Comparison of ENCODE assay signal across 12 mouse cellular contexts in genomic region chr17:27083601-27084000, GRCm38 (mm10). TPM values are rescaled to one million over a fixed set of nuclear protein-coding genes. Genes with fewer than 3 reads are reported as not detected.
A peak's percentile ranks its signal among the peaks of the same experiment; 100 is the strongest.
DNase-seq lines count a peak whose midpoint lies in the region; ATAC-seq and TF ChIP-seq lines count a peak whose summit lies in the region.
"Had no signal": no experiment of that assay in that cellular context is flagged by ENCODE, and none has a peak within 500 bp of the region (broad histone marks: within the 10 kb centered on the region; RNA-seq: fewer than 3 reads in every experiment).

No protein-coding gene starts in this region.

- H3K9ac ChIP-seq in embryonic facial prominence, embryonic 13.5 days, result peak overlapping the region; percentile 27; the same call in 1 of the 2 replicates
- no peak overlapping the region for H3K9ac ChIP-seq in intestine, postnatal 0 days (ENCODE audit: low read depth, low read length)

- H3K36me3 ChIP-seq in embryonic facial prominence, embryonic 13.5 days, result 0 out of 2 replicates have a peak, but pooled peaks cover under 1% of the 10 kb centered on the region
- H3K36me3 ChIP-seq in embryonic facial prominence, embryonic 10.5 days (replicated peaks), result no peaks in the 10 kb centered on the region
- peaks cover 23% of the 10 kb centered on the region for H3K36me3 ChIP-seq in intestine, postnatal 0 days (ENCODE audit: control insufficient read depth, insufficient read depth)

- no peaks in the 10 kb centered on the region for H3K9me3 ChIP-seq in embryonic facial prominence, embryonic 13.5 days
- no peaks in the 10 kb centered on the region for H3K9me3 ChIP-seq in embryonic facial prominence, embryonic 10.5 days
- H3K9me3 ChIP-seq in intestine, postnatal 0 days (ENCODE audit: control insufficient read depth), result no peaks in the 10 kb centered on the region

- H3K27me3 ChIP-seq in embryonic facial prominence, embryonic 13.5 days, result no peaks in the 10 kb centered on the region
- no peaks in the 10 kb centered on the region for H3K27me3 ChIP-seq in embryonic facial prominence, embryonic 10.5 days (replicated peaks; ENCODE audit: low read depth, poor library complexity, severe bottlenecking)
- H3K27me3 ChIP-seq in intestine, postnatal 0 days (replicated peaks; ENCODE audit: control insufficient read depth, insufficient read depth, low read length), result no peaks in the 10 kb centered on the region

- no peak overlapping the region for H3K4me2 ChIP-seq in embryonic facial prominence, embryonic 13.5 days
- no peak overlapping the region for H3K4me2 ChIP-seq in intestine, postnatal 0 days (replicated peaks; ENCODE audit: low read depth)

- DNase-seq in embryonic facial prominence, embryonic 10.5 days (ENCODE audit: low spot score), result no peak
- DNase-seq in urinary bladder, postnatal 14 days (ENCODE audit: low spot score), result peak; percentile 51
- no peak for DNase-seq in urinary bladder, postnatal 25 days (ENCODE audit: low spot score)
- DNase-seq in right cerebral cortex, adult 18-20 months, result no peak
- no peak for DNase-seq in left cerebral cortex, adult 8-10 months (ENCODE audit: low spot score in 2 of 2)
- DNase-seq in cerebellum, adult 9-10 months, result no peak
- DNase-seq: B cell, adult 2 months; cerebellum, adult 9-11 months; kidney, adult 2 months had no signal

- WGBS in embryonic facial prominence, embryonic 13.5 days, result 80% methylated on average over 9 of the region's 9 CpGs
- WGBS in embryonic facial prominence, embryonic 10.5 days, result 80% methylated on average over 9 of the region's 9 CpGs
- 31% methylated on average over 9 of the region's 9 CpGs for WGBS in intestine, postnatal 0 days

- H3K27ac ChIP-seq in embryonic facial prominence, embryonic 13.5 days, result no peak overlapping the region
- no peak overlapping the region; the same call in 1 of the 2 replicates for H3K27ac ChIP-seq in embryonic facial prominence, embryonic 10.5 days (replicated peaks)
- peak overlapping the region; percentile 78 for H3K27ac ChIP-seq in intestine, postnatal 0 days (ENCODE audit: low read depth, low read length)

- peaks cover 12% of the 10 kb centered on the region; the same call in 1 of the 2 replicates for H3K4me1 ChIP-seq in embryonic facial prominence, embryonic 13.5 days
- peaks cover 44% of the 10 kb centered on the region for H3K4me1 ChIP-seq in embryonic facial prominence, embryonic 10.5 days
- H3K4me1 ChIP-seq in intestine, postnatal 0 days (replicated peaks; ENCODE audit: control insufficient read depth, insufficient read depth, low read length), result peaks cover 10% of the 10 kb centered on the region

- no peak for TF ChIP-seq CTCF in intestine, postnatal 0 days (IDR thresholded peaks at IDR 0.05; ENCODE audit: low read depth)

- H3K4me3 ChIP-seq in embryonic facial prominence, embryonic 13.5 days, result no peak overlapping the region
- H3K4me3 ChIP-seq in embryonic facial prominence, embryonic 10.5 days, result no peak overlapping the region
- no peak overlapping the region for H3K4me3 ChIP-seq in intestine, postnatal 0 days (ENCODE audit: low read depth, low read length)

- no peak for ATAC-seq in embryonic facial prominence, embryonic 13.5 days (ENCODE audit: insufficient number of reproducible peaks, insufficient read depth, low FRiP score, low TSS enrichment, low read depth)
- ATAC-seq in intestine, postnatal 0 days, result peak; percentile 73
- ATAC-seq: activated CD4-positive, CD25-positive, alpha-beta regulatory T cell, adult 4 months had no signal

RNA-seq across cellular contexts. Expression of gene Itpr3, which starts 26.5 kb away (rescaled TPM):
- 3.8 and 4.0 TPM in 2 replicates for polyA plus RNA-seq in embryonic facial prominence, embryonic 13.5 days (2015; fragmentation: Nextera tagmentation; extraction: Ambion mirVana)
- polyA plus RNA-seq in embryonic facial prominence, embryonic 10.5 days (2016; fragmentation: Nextera tagmentation; extraction: Ambion mirVana), result 2.3 and 4.0 TPM in 2 replicates
- polyA plus RNA-seq in intestine, postnatal 0 days (2015; fragmentation: Nextera tagmentation; extraction: Ambion mirVana), result 6.1 and 7.2 TPM in 2 replicates
- total RNA-seq in left cerebral cortex, adult 8-10 months (2022), result 1 to 10 TPM; 3.7 to 5.3 (median 3.8) TPM

RNA-seq across cellular contexts. Expression of gene Uqcc2, which starts 50.1 kb away (rescaled TPM):
- polyA plus RNA-seq in embryonic facial prominence, embryonic 13.5 days (2015; fragmentation: Nextera tagmentation; extraction: Ambion mirVana), result 328 and 350 TPM in 2 replicates
- 407 and 410 TPM in 2 replicates for polyA plus RNA-seq in embryonic facial prominence, embryonic 10.5 days (2016; fragmentation: Nextera tagmentation; extraction: Ambion mirVana)
- polyA plus RNA-seq in intestine, postnatal 0 days (2015; fragmentation: Nextera tagmentation; extraction: Ambion mirVana), result 190 and 206 TPM in 2 replicates
- 100 to 1,000 TPM; 226 to 249 (median 237) TPM for total RNA-seq in left cerebral cortex, adult 8-10 months (2022)

RNA-seq across cellular contexts. Expression of gene Bak1, which starts 54.8 kb away (rescaled TPM):
- 4.6 and 5.7 TPM in 2 replicates for polyA plus RNA-seq in embryonic facial prominence, embryonic 13.5 days (2015; fragmentation: Nextera tagmentation; extraction: Ambion mirVana)
- polyA plus RNA-seq in embryonic facial prominence, embryonic 10.5 days (2016; fragmentation: Nextera tagmentation; extraction: Ambion mirVana), result 2.8 and 3.3 TPM in 2 replicates
- 18.1 and 18.2 TPM in 2 replicates for polyA plus RNA-seq in intestine, postnatal 0 days (2015; fragmentation: Nextera tagmentation; extraction: Ambion mirVana)
- 10 to 100 TPM; 12.8 to 17.7 (median 14.5) TPM for total RNA-seq in left cerebral cortex, adult 8-10 months (2022)
